Mouse (Mus musculus) heart, adult 2 months (tissue): ENCODE measurements around the gene Rhebl1.

ENCODE experiments used
- CTCF ChIP-seq: fragments of 200-600 bp; IDR thresholded peaks from 2 replicates; pipeline ENCODE4 v1.8.1; 2022; ENCODE audit warnings: antibody characterized with exemption, mild to moderate bottlenecking, moderate library complexity
- EP300 ChIP-seq: fragments of 200-500 bp; IDR thresholded peaks from 2 replicates; pipeline ENCODE4 v1.6.1; 2011; ENCODE audit warnings: low read depth, low read length, control low read depth; ENCODE audit not compliant: insufficient read depth
- POLR2A ChIP-seq: fragments of 200-500 bp; IDR thresholded peaks from 2 replicates; pipeline ENCODE4 v1.6.1; 2011; ENCODE audit warnings: mild to moderate bottlenecking, low read depth, low read length, control low read depth; ENCODE audit not compliant: insufficient read depth

GRCm38 (mm10) chr15:98870179-98871069 is 23.9 kb downstream of the Rhebl1 start:
- TF ChIP-seq CTCF, result no peak
- TF ChIP-seq POLR2A, result no peak
- no peak for TF ChIP-seq EP300
